Mouse (Mus musculus): ENCODE results near the gene Tprgl. TPM values are rescaled to one million over a fixed set of nuclear protein-coding genes. Genes with fewer than 3 reads are reported as not detected.

The Tprgl gene
- total and polyA plus RNA-seq, 3 experiments, result 47.5 to 67.8 (median 64.5) TPM

DNA sequence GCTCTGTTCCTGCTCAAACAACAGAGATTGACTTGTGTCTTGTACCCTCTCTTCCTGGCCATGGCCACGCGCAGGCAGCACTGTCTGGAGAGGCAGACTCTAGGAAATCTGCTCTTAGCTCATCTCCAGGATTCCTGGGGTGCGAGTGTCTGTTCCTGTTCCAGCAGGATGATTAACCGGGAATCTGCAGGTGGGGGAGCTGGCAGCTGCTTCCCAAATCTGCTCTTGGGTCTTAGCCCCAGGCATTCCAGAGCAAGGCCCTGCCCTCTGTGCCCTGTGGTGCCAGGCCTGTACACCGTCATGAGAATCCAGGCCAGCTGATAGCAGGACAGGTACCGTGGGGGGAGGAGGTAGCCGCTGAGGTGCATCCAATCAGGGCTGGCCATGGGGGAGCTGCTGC lies 44.1 kb upstream of the Tprgl start (continued):
- TF ChIP-seq USF1 (IDR thresholded peaks at IDR 0.05; ENCODE audit: low read depth, low read length) (no peak), SIN3A (IDR thresholded peaks at IDR 0.05; ENCODE audit: low read length) (no peak), SMC3 (IDR thresholded peaks at IDR 0.05; ENCODE audit: low read depth, low read length) (no peak), NELFE (IDR thresholded peaks at IDR 0.05; ENCODE audit: low read depth, low read length) (no peak)

DNA sequence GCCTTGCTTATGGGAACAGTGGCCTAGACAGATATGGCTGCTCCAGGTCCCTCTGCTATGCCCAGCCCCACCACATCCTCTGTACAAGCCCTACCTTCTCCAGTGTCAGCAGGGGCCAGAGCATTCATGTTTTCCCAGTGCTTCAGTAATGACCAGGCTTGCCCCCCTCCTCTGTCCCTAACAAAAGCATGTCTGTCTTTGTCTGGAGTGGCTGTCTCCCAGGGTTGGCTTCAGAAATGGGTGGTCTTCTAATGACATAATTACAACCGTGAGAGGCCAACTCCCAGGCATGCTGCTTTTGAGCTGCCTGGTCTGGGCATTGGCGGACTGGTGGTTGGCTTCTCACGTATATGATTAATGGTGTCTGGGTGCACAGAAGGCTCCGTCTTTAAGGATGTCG lies 41.0 kb upstream of the Tprgl start:
- H3K4me2 ChIP-seq (ENCODE audit: insufficient read depth, low read depth, poor library complexity, severe bottlenecking), result no peak overlapping the region
- H3K4me3 ChIP-seq (replicated peaks in 1 of 3; ENCODE audit: low read depth in 2 of 3, low read length in 2 of 3, poor library complexity in 1 of 3), result no peak overlapping the region
- no peaks in the 10 kb centered on the region for H3K79me2 ChIP-seq (replicated peaks; ENCODE audit: control insufficient read depth, extremely low read depth, insufficient read depth, poor library complexity, severe bottlenecking)
- H3K27me3 ChIP-seq (replicated peaks), result peaks cover 29% of the 10 kb centered on the region
- no peak overlapping the region for H3K9ac ChIP-seq (ENCODE audit: insufficient read depth, low read depth)
- TF ChIP-seq CTCF (conservative IDR thresholded peaks at IDR 0.05 in 1 of 2, IDR thresholded peaks at IDR 0.05 in 1 of 2; ENCODE audit: low read depth in 2 of 2, low read length in 2 of 2), result no peak
- TF ChIP-seq TCF12 (IDR thresholded peaks at IDR 0.05; ENCODE audit: low read depth, low read length), result no peak
- TF ChIP-seq ELF1 (IDR thresholded peaks at IDR 0.05; ENCODE audit: low read depth, low read length), result no peak
- no peak for TF ChIP-seq RAD21 (IDR thresholded peaks at IDR 0.05; ENCODE audit: low read depth, low read length)
- H3K27ac ChIP-seq (ENCODE audit: insufficient read depth, low read depth), result no peak overlapping the region
- H3K4me1 ChIP-seq (ENCODE audit: control insufficient read depth in 1 of 2, insufficient read depth in 2 of 2), result no peaks in the 10 kb centered on the region
- DNase-seq (ENCODE audit: extremely low read depth), result no peak
- H3K36me3 ChIP-seq (replicated peaks in 1 of 2; ENCODE audit: control insufficient read depth in 1 of 2, insufficient read depth in 1 of 2, low read length in 1 of 2), result no peaks in the 10 kb centered on the region
- no peaks in the 10 kb centered on the region for H3K9me3 ChIP-seq (replicated peaks; ENCODE audit: low read length)
- dilution Hi-C loops (cut with MboI; ENCODE audit: extremely low pct_ligation_motif_present, extremely low pct_unique_long_range_greater_than_20kb, low sequenced_read_pairs) (no loop called here), in situ Hi-C loops (cut with MboI; ENCODE audit: low pct_ligation_motif_present, low pct_unique_long_range_greater_than_20kb, low sequenced_read_pairs) (loop anchor here (5.0 to 25.0 kb wide), 2 partner anchors 139 to 611 kb away; no protein-coding TSS in a partner anchor)

DNA sequence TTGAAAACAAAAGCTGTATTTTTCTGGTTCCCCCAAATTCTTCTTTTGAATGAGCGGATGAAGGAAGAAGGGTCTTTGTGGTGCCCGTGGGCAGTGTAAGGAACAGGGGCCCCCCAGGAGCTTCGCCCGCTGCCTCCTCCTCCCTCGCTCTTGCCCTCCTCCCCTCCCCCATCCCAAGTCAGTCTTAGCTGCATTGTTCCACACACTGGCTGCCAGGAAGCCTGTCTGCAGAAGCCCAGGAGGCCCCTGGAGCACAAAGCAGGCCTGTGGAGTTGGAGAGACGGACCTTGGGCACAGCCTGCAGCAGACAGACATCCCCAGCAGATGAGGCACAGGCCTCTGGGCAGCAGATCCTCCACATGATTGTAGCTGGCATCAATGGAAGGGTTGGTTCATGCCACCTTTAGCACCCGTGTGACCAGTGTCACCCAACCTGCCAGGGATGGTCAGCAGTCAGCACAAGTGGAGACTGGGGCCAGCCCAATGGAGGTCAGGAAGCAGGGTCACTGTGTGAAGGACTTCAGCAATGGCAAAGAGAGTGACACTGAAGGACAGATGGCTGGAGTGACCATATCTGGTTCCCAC lies 38.0 kb upstream of the Tprgl start:
- no peak for DNase-seq (ENCODE audit: extremely low read depth)
- Histone ChIP-seq H3K27ac (ENCODE audit: insufficient read depth, low read depth) (no peak overlapping the region), H3K9me3 (replicated peaks; ENCODE audit: low read length) (peaks cover 5% of the 10 kb centered on the region), H3K36me3 (replicated peaks in 1 of 2; ENCODE audit: control insufficient read depth in 1 of 2, insufficient read depth in 1 of 2, low read length in 1 of 2) (no peaks in the 10 kb centered on the region), H3K4me3 (replicated peaks in 1 of 3; ENCODE audit: low read depth in 2 of 3, low read length in 2 of 3, poor library complexity in 1 of 3) (no peak overlapping the region), H3K79me2 (replicated peaks; ENCODE audit: control insufficient read depth, extremely low read depth, insufficient read depth, poor library complexity, severe bottlenecking) (no peaks in the 10 kb centered on the region), H3K4me1 (ENCODE audit: control insufficient read depth in 1 of 2, insufficient read depth in 2 of 2) (no peaks in the 10 kb centered on the region), H3K4me2 (ENCODE audit: insufficient read depth, low read depth, poor library complexity, severe bottlenecking) (no peak overlapping the region), H3K9ac (ENCODE audit: insufficient read depth, low read depth) (no peak overlapping the region), H3K27me3 (replicated peaks) (peaks cover 14% of the 10 kb centered on the region)
- in situ Hi-C loops (cut with MboI; ENCODE audit: low pct_ligation_motif_present, low pct_unique_long_range_greater_than_20kb, low sequenced_read_pairs), result no loop called here
- dilution Hi-C loops (cut with MboI; ENCODE audit: extremely low pct_ligation_motif_present, extremely low pct_unique_long_range_greater_than_20kb, low sequenced_read_pairs), result no loop called here
- TF ChIP-seq KAT2A (IDR thresholded peaks at IDR 0.05; ENCODE audit: insufficient replicate concordance, low read length) (no peak), ELF1 (IDR thresholded peaks at IDR 0.05; ENCODE audit: low read depth, low read length) (no peak), POLR2A (IDR thresholded peaks at IDR 0.05; ENCODE audit: low read depth, low read length) (no peak), SMC3 (IDR thresholded peaks at IDR 0.05; ENCODE audit: low read depth, low read length) (no peak), USF2 (conservative IDR thresholded peaks at IDR 0.05; ENCODE audit: low read depth, low read length) (no peak), POLR2AphosphoS2 (IDR thresholded peaks at IDR 0.05; ENCODE audit: low read depth, low read length) (no peak), CHD1 (IDR thresholded peaks at IDR 0.05; ENCODE audit: low read depth, low read length) (no peak), TBP (conservative IDR thresholded peaks at IDR 0.05; ENCODE audit: low read depth, low read length) (no peak), MAFK (IDR thresholded peaks at IDR 0.05; ENCODE audit: insufficient replicate concordance, low read length) (no peak), ZKSCAN1 (IDR thresholded peaks at IDR 0.05; ENCODE audit: borderline replicate concordance, low read depth, low read length) (no peak), ZC3H11A (IDR thresholded peaks at IDR 0.05; ENCODE audit: low read depth, low read length) (no peak), MAZ (IDR thresholded peaks at IDR 0.05; ENCODE audit: low read depth, low read length) (no peak), SIN3A (IDR thresholded peaks at IDR 0.05; ENCODE audit: low read length) (no peak), ZNF384 (IDR thresholded peaks at IDR 0.05; ENCODE audit: low read depth, low read length) (no peak)
